Mouse (Mus musculus): ENCODE data around the gene Nrg3. TPM values are rescaled to one million over a fixed set of nuclear protein-coding genes. Genes with fewer than 3 reads are reported as not detected.

Nrg3 gene
- total RNA-seq, 2 experiments from 2014 or later = 82.7 to 83.1 TPM

GRCm38 (mm10) chr14:38320619-38321340 lies 1152.1 kb downstream of the Nrg3 start:
- intact Hi-C loops (cut with DNase I) = no loop called here
- no peak for DNase-seq

Small RNA genes within 50 kb of the gene (microRNA-seq; reads per million reads assigned to microRNA genes)
- not detected for gene Gm27332
